Mouse (Mus musculus) embryonic fibroblast, embryonic 13.5 days (primary cell): Measurements from ENCODE around the gene Grid2.

Experiments
- CTCF ChIP-seq: IDR thresholded peaks from 2 replicates; pipeline ENCODE4 v1.5.1; 2011; ENCODE audit warnings: mild to moderate bottlenecking, control low read depth, low read length, moderate library complexity, borderline replicate concordance; ENCODE audit not compliant: insufficient read depth
- POLR2A ChIP-seq: IDR thresholded peaks from 2 replicates; pipeline ENCODE4 v1.6.1; 2011; ENCODE audit warnings: low read depth, mild to moderate bottlenecking, control low read depth, low read length, moderate library complexity

- no peak for TF ChIP-seq CTCF
- TF ChIP-seq POLR2A: no peak
These were observed 1038.1 kb downstream of the Grid2 start for GRCm38 (mm10) chr6:64293761-64294160.
